Mouse (Mus musculus): ENCODE measurements around the gene Cdc26.

DNA sequence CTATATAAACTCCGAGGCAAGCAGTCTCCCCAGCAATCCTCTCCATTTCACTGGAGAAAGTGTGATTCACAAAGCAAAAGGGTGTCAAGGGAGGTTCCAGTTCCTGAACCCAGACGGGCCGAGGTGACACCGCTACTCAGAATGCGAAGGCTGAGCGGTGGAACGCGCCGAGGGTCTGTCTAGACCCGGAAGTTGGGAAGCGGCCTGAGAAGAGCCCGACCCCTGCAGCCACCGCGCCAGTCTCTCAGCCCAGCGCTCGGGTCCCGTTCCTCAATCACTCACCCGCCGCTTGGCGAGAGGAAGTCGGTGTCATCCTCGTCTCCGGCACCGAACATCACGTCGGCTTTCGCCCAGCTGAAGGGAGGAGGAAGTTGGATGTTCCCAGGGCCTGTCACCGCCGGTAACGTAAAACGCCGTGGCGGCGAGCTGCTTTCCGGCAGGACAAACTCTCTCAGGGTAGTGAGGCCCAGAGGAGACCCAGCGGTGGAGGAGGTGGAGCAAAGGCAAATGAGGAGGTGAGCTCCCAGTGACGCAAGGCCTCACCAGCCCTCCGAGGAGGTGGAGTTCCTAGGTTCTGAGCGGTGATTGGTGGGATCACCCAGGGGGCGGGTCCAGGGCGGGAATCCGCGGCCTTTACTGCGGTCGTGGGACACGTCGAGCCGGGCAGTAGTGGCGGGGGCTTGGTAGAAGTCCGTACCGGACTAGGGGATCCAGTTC lies 48.2 kb downstream of the Cdc26 start, which contains the start of the genes Fkbp15 and Slc31a1:
- no peak; the same call in 1 of the 2 replicates for TF ChIP-seq CTCF (IDR thresholded peaks at IDR 0.05; ENCODE audit: low read depth)
- TF ChIP-seq EP300 (IDR thresholded peaks at IDR 0.05; ENCODE audit: low read depth): no peak
